Mouse (Mus musculus): ENCODE data around the gene Mrps18a. TPM values are rescaled to one million over a fixed set of nuclear protein-coding genes. Genes with fewer than 3 reads are reported as not detected.

The Mrps18a gene
- total and polyA plus RNA-seq, 3 experiments: 78.1 to 127 (median 126) TPM

DNA sequence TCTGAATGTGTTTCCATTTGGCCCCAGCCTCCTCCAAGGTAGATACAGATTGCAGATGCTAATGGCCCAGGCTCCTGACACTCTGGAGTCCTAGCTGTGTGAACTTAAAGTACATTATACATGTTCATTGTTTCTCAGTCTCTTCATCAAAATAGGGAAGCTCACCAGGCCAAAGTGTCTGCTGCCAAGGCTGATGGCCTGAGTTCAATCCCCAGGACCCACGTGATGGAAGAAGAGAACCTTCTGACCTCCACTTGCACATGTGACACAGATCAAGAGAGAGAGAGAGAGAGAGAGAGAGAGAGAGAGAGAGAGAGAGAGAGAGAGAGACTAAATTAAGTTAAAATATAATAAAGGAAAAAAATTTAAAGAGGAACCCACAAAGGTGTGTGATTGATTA is 19.4 kb upstream of the Mrps18a start:
- no peak for TF ChIP-seq JUN (IDR thresholded peaks at IDR 0.05; ENCODE audit: insufficient read depth, low read depth, low read length)
- no peak for TF ChIP-seq EP300 (IDR thresholded peaks at IDR 0.05; ENCODE audit: low read length)
- TF ChIP-seq NRF1 (IDR thresholded peaks at IDR 0.05; ENCODE audit: low read depth, low read length): no peak
- TF ChIP-seq MAX (IDR thresholded peaks at IDR 0.05; ENCODE audit: low read length): no peak
- TF ChIP-seq GABPA (IDR thresholded peaks at IDR 0.05; ENCODE audit: insufficient replicate concordance, low read depth, low read length): no peak
- no peak for TF ChIP-seq HCFC1 (IDR thresholded peaks at IDR 0.05; ENCODE audit: low read depth, low read length)
- no peak for TF ChIP-seq POLR2A (IDR thresholded peaks at IDR 0.05; ENCODE audit: low read depth, low read length)
- TF ChIP-seq MXI1 (IDR thresholded peaks at IDR 0.05; ENCODE audit: low read depth, low read length): no peak
- no peak for TF ChIP-seq ZKSCAN1 (IDR thresholded peaks at IDR 0.05; ENCODE audit: borderline replicate concordance, low read depth, low read length)
- no peak for TF ChIP-seq PAX5 (IDR thresholded peaks at IDR 0.05; ENCODE audit: low read length)
- H3K79me2 ChIP-seq (replicated peaks; ENCODE audit: control insufficient read depth, extremely low read depth, insufficient read depth, poor library complexity, severe bottlenecking): no peaks in the 10 kb centered on the region
- no peak overlapping the region for H3K27ac ChIP-seq (ENCODE audit: insufficient read depth, low read depth)
- H3K9me3 ChIP-seq (replicated peaks; ENCODE audit: low read length): peaks cover 13% of the 10 kb centered on the region
- H3K27me3 ChIP-seq (replicated peaks): peaks cover 77% of the 10 kb centered on the region
- H3K4me3 ChIP-seq (replicated peaks in 1 of 3; ENCODE audit: low read depth in 2 of 3, low read length in 2 of 3, poor library complexity in 1 of 3): no peak overlapping the region
- in situ Hi-C loops (cut with MboI; ENCODE audit: low pct_ligation_motif_present, low pct_unique_long_range_greater_than_20kb, low sequenced_read_pairs) (no loop called here), dilution Hi-C loops (cut with MboI; ENCODE audit: extremely low pct_ligation_motif_present, extremely low pct_unique_long_range_greater_than_20kb, low sequenced_read_pairs) (no loop called here)
- H3K9ac ChIP-seq (ENCODE audit: insufficient read depth, low read depth): no peak overlapping the region
- no peak overlapping the region for H3K4me2 ChIP-seq (ENCODE audit: insufficient read depth, low read depth, poor library complexity, severe bottlenecking)
- no peaks in the 10 kb centered on the region for H3K36me3 ChIP-seq (replicated peaks in 1 of 2; ENCODE audit: control insufficient read depth in 1 of 2, insufficient read depth in 1 of 2, low read length in 1 of 2)
- no peak for DNase-seq (ENCODE audit: extremely low read depth)
- peaks cover 6 to 7% of the 10 kb centered on the region in 2 experiments for H3K4me1 ChIP-seq (ENCODE audit: control insufficient read depth in 1 of 2, insufficient read depth in 2 of 2)

DNA sequence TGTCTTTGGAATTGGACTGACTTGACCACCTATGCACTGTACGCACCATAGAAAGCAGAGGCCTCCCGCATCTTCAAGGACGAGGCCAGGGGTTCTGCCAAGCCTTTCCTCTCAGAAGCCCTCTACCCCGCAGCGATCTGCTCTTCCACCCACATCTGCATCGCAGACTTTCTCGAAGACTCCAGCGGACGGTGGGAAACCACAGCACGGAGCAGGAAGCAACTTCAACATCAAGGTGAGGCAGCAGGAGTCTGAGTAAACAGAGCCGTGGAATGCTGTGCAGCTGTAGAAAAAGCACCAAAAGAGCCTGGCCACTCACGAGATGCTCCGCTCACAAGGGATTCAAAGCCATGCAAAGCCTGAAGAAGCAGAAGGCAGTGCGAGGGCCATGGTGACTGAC is 18.9 kb upstream of the Mrps18a start:
- no peak overlapping the region for H3K9ac ChIP-seq (ENCODE audit: insufficient read depth, low read depth)
- H3K27me3 ChIP-seq (replicated peaks): peaks cover 77% of the 10 kb centered on the region
- in situ Hi-C loops (cut with MboI; ENCODE audit: low pct_ligation_motif_present, low pct_unique_long_range_greater_than_20kb, low sequenced_read_pairs): no loop called here
- H3K4me2 ChIP-seq (ENCODE audit: insufficient read depth, low read depth, poor library complexity, severe bottlenecking): no peak overlapping the region
- peaks cover 13% of the 10 kb centered on the region for H3K9me3 ChIP-seq (replicated peaks; ENCODE audit: low read length)
- H3K79me2 ChIP-seq (replicated peaks; ENCODE audit: control insufficient read depth, extremely low read depth, insufficient read depth, poor library complexity, severe bottlenecking): no peaks in the 10 kb centered on the region
- no peak overlapping the region for H3K4me3 ChIP-seq (replicated peaks in 1 of 3; ENCODE audit: low read depth in 2 of 3, low read length in 2 of 3, poor library complexity in 1 of 3)
- peaks cover under 1 to 1% of the 10 kb centered on the region in 2 experiments; a peak in 2 of 4 replicates for H3K4me1 ChIP-seq (ENCODE audit: control insufficient read depth in 1 of 2, insufficient read depth in 2 of 2)
- H3K36me3 ChIP-seq (replicated peaks in 1 of 2; ENCODE audit: control insufficient read depth in 1 of 2, insufficient read depth in 1 of 2, low read length in 1 of 2): no peaks in the 10 kb centered on the region
- dilution Hi-C loops (cut with MboI; ENCODE audit: extremely low pct_ligation_motif_present, extremely low pct_unique_long_range_greater_than_20kb, low sequenced_read_pairs): no loop called here
- H3K27ac ChIP-seq (ENCODE audit: insufficient read depth, low read depth): no peak overlapping the region
- TF ChIP-seq E2F4 (IDR thresholded peaks at IDR 0.05; ENCODE audit: insufficient replicate concordance, low read depth, low read length): no peak
- no peak for TF ChIP-seq IRF4 (IDR thresholded peaks at IDR 0.05; ENCODE audit: low read depth, low read length)
- TF ChIP-seq RAD21 (IDR thresholded peaks at IDR 0.05; ENCODE audit: low read depth, low read length): no peak
- no peak for TF ChIP-seq CTCF (conservative IDR thresholded peaks at IDR 0.05 in 1 of 2, IDR thresholded peaks at IDR 0.05 in 1 of 2; ENCODE audit: low read depth in 2 of 2, low read length in 2 of 2)
- no peak for TF ChIP-seq KAT2A (IDR thresholded peaks at IDR 0.05; ENCODE audit: insufficient replicate concordance, low read length)
- TF ChIP-seq NELFE (IDR thresholded peaks at IDR 0.05; ENCODE audit: low read depth, low read length): no peak
- no peak for TF ChIP-seq USF1 (IDR thresholded peaks at IDR 0.05; ENCODE audit: low read depth, low read length)
- TF ChIP-seq PAX5 (IDR thresholded peaks at IDR 0.05; ENCODE audit: low read length): no peak
- no peak for TF ChIP-seq JUN (IDR thresholded peaks at IDR 0.05; ENCODE audit: insufficient read depth, low read depth, low read length)
- no peak for TF ChIP-seq EP300 (IDR thresholded peaks at IDR 0.05; ENCODE audit: low read length)
- no peak for TF ChIP-seq SIN3A (IDR thresholded peaks at IDR 0.05; ENCODE audit: low read length)
- TF ChIP-seq MAX (IDR thresholded peaks at IDR 0.05; ENCODE audit: low read length): no peak
- no peak for TF ChIP-seq SMC3 (IDR thresholded peaks at IDR 0.05; ENCODE audit: low read depth, low read length)
- TF ChIP-seq USF2 (conservative IDR thresholded peaks at IDR 0.05; ENCODE audit: low read depth, low read length): no peak
- no peak for TF ChIP-seq ZKSCAN1 (IDR thresholded peaks at IDR 0.05; ENCODE audit: borderline replicate concordance, low read depth, low read length)
- TF ChIP-seq CHD2 (IDR thresholded peaks at IDR 0.05; ENCODE audit: low read length): no peak
- no peak for TF ChIP-seq MXI1 (IDR thresholded peaks at IDR 0.05; ENCODE audit: low read depth, low read length)
- no peak for TF ChIP-seq POLR2AphosphoS2 (IDR thresholded peaks at IDR 0.05; ENCODE audit: low read depth, low read length)
- TF ChIP-seq GABPA (IDR thresholded peaks at IDR 0.05; ENCODE audit: insufficient replicate concordance, low read depth, low read length): no peak
- TF ChIP-seq ZNF384 (IDR thresholded peaks at IDR 0.05; ENCODE audit: low read depth, low read length): no peak
- DNase-seq (ENCODE audit: extremely low read depth): no peak

All from CH12.LX (cell line).